Mouse (Mus musculus): ENCODE data around the gene Adgrl3.

DNA sequence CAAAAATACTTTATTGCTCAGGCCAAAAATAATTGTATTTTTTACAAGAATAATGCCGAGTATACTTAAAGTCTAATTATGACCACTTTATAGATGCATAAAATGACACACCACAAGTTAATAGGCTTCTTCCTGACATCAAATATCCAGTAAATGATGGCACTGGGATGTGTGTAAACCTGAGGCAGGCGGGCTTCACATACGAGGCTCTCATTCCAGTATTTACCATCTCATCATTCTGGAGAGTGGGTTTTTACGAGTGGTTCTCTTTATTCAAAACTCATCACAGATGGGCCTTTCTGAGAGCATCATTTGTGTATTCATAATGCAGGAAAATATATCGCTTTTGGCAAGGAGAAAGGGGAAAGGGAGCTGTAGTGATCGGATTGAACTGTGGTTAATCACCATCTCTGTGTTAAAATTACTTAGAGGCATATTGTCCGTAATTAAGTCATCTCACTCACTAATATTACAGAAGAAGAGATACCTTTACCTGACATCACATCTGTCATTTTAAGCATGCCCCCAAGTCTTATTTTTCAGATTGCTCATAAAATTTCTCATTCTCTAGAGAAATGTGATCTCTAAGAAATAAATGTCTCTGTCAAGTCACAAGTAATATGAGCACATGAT, 737.3 kb downstream of the Adgrl3 start:
- TF ChIP-seq CTCF (IDR thresholded peaks at IDR 0.05) (no peak), POLR2A (IDR thresholded peaks at IDR 0.05; ENCODE audit: insufficient read depth, low read depth, low read length) (no peak)

Data from heart, adult 2 months (tissue).